28 mouse cellular contexts compared by ENCODE assay signal in genomic region chr12:58956162-58956561, GRCm38 (mm10). TPM values are rescaled to one million over a fixed set of nuclear protein-coding genes. Genes with fewer than 3 reads are reported as not detected.
DNase-seq lines count a peak whose midpoint lies in the region; ATAC-seq and TF ChIP-seq lines count a peak whose summit lies in the region.
"Had no signal": no experiment of that assay in that cellular context is flagged by ENCODE, and none has a peak within 500 bp of the region (broad histone marks: within the 10 kb centered on the region; RNA-seq: fewer than 3 reads in every experiment).

No protein-coding gene starts in this region.

- intact Hi-C loops in heart, postnatal 14 days (cut with DNase I) = no loop called here

- no peak overlapping the region for H3K4me3 ChIP-seq in heart, embryonic 10.5 days
- no peak overlapping the region for H3K4me3 ChIP-seq in lung, embryonic 15.5 days
- no peak overlapping the region for H3K4me3 ChIP-seq in lung, adult 2 months (replicated peaks; ENCODE audit: extremely low read depth, low read depth, low read length)
- H3K4me3 ChIP-seq in intestine, embryonic 15.5 days (replicated peaks) = no peak overlapping the region
- no peak overlapping the region for H3K4me3 ChIP-seq in stomach, embryonic 16.5 days (replicated peaks; ENCODE audit: low read length)
- H3K4me3 ChIP-seq: embryonic facial prominence, embryonic 12.5 days; embryonic facial prominence, embryonic 15.5 days; gastrocnemius, adult 2 months; hindbrain, embryonic 10.5 days had no signal

- no peaks in the 10 kb centered on the region for H3K9me3 ChIP-seq in heart, embryonic 10.5 days
- H3K9me3 ChIP-seq in lung, embryonic 15.5 days = no peaks in the 10 kb centered on the region
- no peaks in the 10 kb centered on the region for H3K9me3 ChIP-seq in intestine, embryonic 15.5 days
- no peaks in the 10 kb centered on the region for H3K9me3 ChIP-seq in stomach, embryonic 16.5 days (replicated peaks; ENCODE audit: control insufficient read depth, low read length)
- H3K9me3 ChIP-seq: embryonic facial prominence, embryonic 12.5 days; embryonic facial prominence, embryonic 15.5 days; G1E; hindbrain, embryonic 10.5 days had no signal

- no peak overlapping the region for H3K9ac ChIP-seq in lung, embryonic 15.5 days
- H3K9ac ChIP-seq in intestine, embryonic 15.5 days = no peak overlapping the region
- H3K9ac ChIP-seq in stomach, embryonic 16.5 days (ENCODE audit: low read length) = no peak overlapping the region
- H3K9ac ChIP-seq: embryonic facial prominence, embryonic 12.5 days; embryonic facial prominence, embryonic 15.5 days; forebrain, postnatal 0 days; hindbrain, embryonic 14.5 days had no signal

- H3K4me2 ChIP-seq in lung, embryonic 15.5 days = no peak overlapping the region
- no peak overlapping the region for H3K4me2 ChIP-seq in intestine, embryonic 15.5 days (replicated peaks)
- no peak overlapping the region for H3K4me2 ChIP-seq in stomach, embryonic 16.5 days (ENCODE audit: low read depth, low read length)
- H3K4me2 ChIP-seq: embryonic facial prominence, embryonic 12.5 days; embryonic facial prominence, embryonic 15.5 days; heart, embryonic 11.5 days; hindbrain, embryonic 14.5 days had no signal

- TF ChIP-seq CTCF in lung, adult 2 months (IDR thresholded peaks at IDR 0.05; ENCODE audit: insufficient read depth, low read length) = no peak

- H3K27ac ChIP-seq in heart, embryonic 10.5 days = no peak overlapping the region
- no peak overlapping the region for H3K27ac ChIP-seq in lung, embryonic 15.5 days
- H3K27ac ChIP-seq in intestine, embryonic 15.5 days = no peak overlapping the region
- no peak overlapping the region for H3K27ac ChIP-seq in stomach, embryonic 16.5 days (ENCODE audit: low read length)
- H3K27ac ChIP-seq: embryonic facial prominence, embryonic 12.5 days; embryonic facial prominence, embryonic 15.5 days; gastrocnemius, adult 2 months; hindbrain, embryonic 10.5 days; hindbrain, embryonic 14.5 days; hindbrain, postnatal 0 days had no signal

- peak; percentile 46; the same call in 1 of the 2 replicates for ATAC-seq in lung, embryonic 15.5 days (ENCODE audit: borderline replicate concordance, extremely low read depth, low FRiP score, low TSS enrichment)
- ATAC-seq in intestine, embryonic 15.5 days = peak; percentile 31; the same call in 1 of the 2 replicates
- ATAC-seq in stomach, embryonic 16.5 days (ENCODE audit: insufficient read depth, low FRiP score) = peak; percentile 21; the same call in 1 of the 2 replicates
- ATAC-seq in monocyte, adult 5-6 weeks (replicated peaks; ENCODE audit: insufficient number of reproducible peaks, low FRiP score, low TSS enrichment, poor library complexity, severe bottlenecking) = no peak
- ATAC-seq: forebrain, embryonic 14.5 days; hindbrain, postnatal 0 days had no signal

- peak; percentile 50 for DNase-seq in heart, embryonic 10.5 days (ENCODE audit: low spot score)
- DNase-seq in heart, postnatal 14 days = no peak
- no peak for DNase-seq in lung, adult 2 months
- DNase-seq in B cell, adult 2 months = no peak
- DNase-seq: adrenal gland, adult 2 months; adrenal gland, postnatal 14 days; cerebellum, adult 11 months; cerebellum, adult 2 months; cerebellum, adult 9-11 months; cerebellum, postnatal 25 days; forebrain, postnatal 0 days; gastrocnemius, adult 2 months; gastrocnemius, postnatal 14 days; heart, adult 18-20 months; heart, postnatal 36 days had no signal

- 72% methylated on average over 7 of the region's 7 CpGs for WGBS in heart, embryonic 10.5 days
- WGBS in lung, embryonic 15.5 days = 54% methylated on average over 7 of the region's 7 CpGs
- WGBS in lung, adult 2 months = 57% methylated on average over 7 of the region's 7 CpGs
- WGBS in intestine, embryonic 15.5 days = 49% methylated on average over 7 of the region's 7 CpGs
- 47% methylated on average over 7 of the region's 7 CpGs for WGBS in stomach, embryonic 16.5 days

- no peaks in the 10 kb centered on the region for H3K27me3 ChIP-seq in heart, embryonic 10.5 days (ENCODE audit: insufficient read depth, poor library complexity, severe bottlenecking)
- no peaks in the 10 kb centered on the region for H3K27me3 ChIP-seq in lung, embryonic 15.5 days
- H3K27me3 ChIP-seq in intestine, embryonic 15.5 days (replicated peaks) = no peaks in the 10 kb centered on the region
- H3K27me3 ChIP-seq in stomach, embryonic 16.5 days (ENCODE audit: control insufficient read depth, insufficient read depth, low read length) = no peaks in the 10 kb centered on the region
- H3K27me3 ChIP-seq: CH12.LX; embryonic facial prominence, embryonic 12.5 days; embryonic facial prominence, embryonic 15.5 days had no signal

- H3K36me3 ChIP-seq in heart, embryonic 10.5 days = peaks cover 11% of the 10 kb centered on the region; the same call in 1 of the 2 replicates
- peaks cover 13% of the 10 kb centered on the region for H3K36me3 ChIP-seq in lung, embryonic 15.5 days
- H3K36me3 ChIP-seq in intestine, embryonic 15.5 days = 0 out of 2 replicates have a peak, but pooled peaks cover 6% of the 10 kb centered on the region
- peaks cover 3% of the 10 kb centered on the region; the same call in 1 of the 2 replicates for H3K36me3 ChIP-seq in stomach, embryonic 16.5 days (ENCODE audit: control insufficient read depth, insufficient read depth, low read length)
- H3K36me3 ChIP-seq: hindbrain, embryonic 10.5 days had no signal

- no peak for TF ChIP-seq POLR2A in lung, adult 2 months (IDR thresholded peaks at IDR 0.05; ENCODE audit: borderline replicate concordance, extremely low read depth, low read depth, low read length)

- peaks cover 10% of the 10 kb centered on the region; the same call in 1 of the 2 replicates for H3K4me1 ChIP-seq in heart, embryonic 10.5 days
- H3K4me1 ChIP-seq in lung, embryonic 15.5 days = no peaks in the 10 kb centered on the region
- no peaks in the 10 kb centered on the region for H3K4me1 ChIP-seq in lung, adult 2 months (ENCODE audit: control insufficient read depth, insufficient read depth, low read length)
- no peaks in the 10 kb centered on the region for H3K4me1 ChIP-seq in intestine, embryonic 15.5 days (replicated peaks)
- no peaks in the 10 kb centered on the region for H3K4me1 ChIP-seq in stomach, embryonic 16.5 days (ENCODE audit: control insufficient read depth, insufficient read depth, low read length)
- H3K4me1 ChIP-seq: embryonic facial prominence, embryonic 12.5 days; embryonic facial prominence, embryonic 15.5 days; hindbrain, embryonic 10.5 days had no signal

RNA-seq across cellular contexts. Expression of gene Sec23a, which starts 55.7 kb away (rescaled TPM):
- 77.3 and 84.6 TPM in 2 replicates for polyA plus RNA-seq in heart, embryonic 10.5 days (2016; fragmentation: Nextera tagmentation; extraction: Ambion mirVana)
- total RNA-seq in heart, postnatal 14 days (2021) = 10 to 100 TPM; 38.3 to 40.9 TPM
- polyA plus RNA-seq in lung, embryonic 15.5 days (2015; fragmentation: Nextera tagmentation; extraction: Ambion mirVana) = 64.0 and 65.6 TPM in 2 replicates
- 8.6 and 13.0 TPM in 2 replicates for polyA plus RNA-seq in lung, adult 2 months (2012; rRNA removed)
- 76.5 and 84.0 TPM in 2 replicates for polyA plus RNA-seq in intestine, embryonic 15.5 days (2015; fragmentation: Nextera tagmentation; extraction: Ambion mirVana)
- 79.6 and 80.8 TPM in 2 replicates for polyA plus RNA-seq in stomach, embryonic 16.5 days (2015; fragmentation: Nextera tagmentation; extraction: Ambion mirVana)
- total RNA-seq in monocyte, adult 5-6 weeks (2017) = 20.5 to 28.1 TPM (median 24.5 TPM) in 3 replicates

RNA-seq across cellular contexts. Expression of gene Gemin2, which starts 57.0 kb away (rescaled TPM):
- 30.1 and 35.6 TPM in 2 replicates for polyA plus RNA-seq in heart, embryonic 10.5 days (2016; fragmentation: Nextera tagmentation; extraction: Ambion mirVana)
- total RNA-seq in heart, postnatal 14 days (2021) = 1 to 10 TPM; 5.5 to 5.9 TPM
- polyA plus RNA-seq in lung, embryonic 15.5 days (2015; fragmentation: Nextera tagmentation; extraction: Ambion mirVana) = 29.3 and 31.5 TPM in 2 replicates
- polyA plus RNA-seq in lung, adult 2 months (2012; rRNA removed) = 1.9 and 2.9 TPM in 2 replicates
- 20.4 and 23.8 TPM in 2 replicates for polyA plus RNA-seq in intestine, embryonic 15.5 days (2015; fragmentation: Nextera tagmentation; extraction: Ambion mirVana)
- 21.3 and 25.7 TPM in 2 replicates for polyA plus RNA-seq in stomach, embryonic 16.5 days (2015; fragmentation: Nextera tagmentation; extraction: Ambion mirVana)
- total RNA-seq in monocyte, adult 5-6 weeks (2017) = 5.1 to 8.0 TPM (median 7.8 TPM) in 3 replicates
